11 mouse cellular contexts compared by ENCODE assay signal in the genomic region with DNA sequence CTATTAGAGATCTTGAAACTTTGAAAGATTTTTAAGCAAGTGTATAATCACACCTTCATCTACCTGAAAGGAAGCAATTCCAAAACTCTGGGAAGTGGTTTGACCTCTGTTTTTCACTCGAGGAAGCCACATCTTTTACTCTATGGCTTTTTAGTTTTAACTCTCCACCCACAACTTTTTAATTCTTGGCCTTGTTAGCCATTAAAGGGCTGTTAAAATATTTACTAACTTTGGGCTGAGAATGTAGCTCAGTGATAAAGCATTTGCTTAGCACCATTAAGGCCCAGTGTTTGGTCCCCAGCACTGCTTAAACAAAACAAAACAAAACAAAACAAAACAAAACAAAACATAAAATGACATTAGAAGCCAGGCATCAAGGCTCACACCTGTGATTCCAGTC. TPM values are rescaled to one million over a fixed set of nuclear protein-coding genes. Genes with fewer than 3 reads are reported as not detected.
DNase-seq lines count a peak whose midpoint lies in the region; ATAC-seq lines count a peak whose summit lies in the region.
"Had no signal": no experiment of that assay in that cellular context is flagged by ENCODE, and none has a peak within 500 bp of the region (broad histone marks: within the 10 kb centered on the region; RNA-seq: fewer than 3 reads in every experiment).

No protein-coding gene starts in this region.

- H3K4me3 ChIP-seq in forebrain, embryonic 12.5 days (replicated peaks), result peak overlapping the region; percentile 86
- no peak overlapping the region for H3K4me3 ChIP-seq in forebrain, embryonic 15.5 days
- H3K4me3 ChIP-seq in lung, embryonic 15.5 days, result peak overlapping the region; percentile 75
- no peak overlapping the region for H3K4me3 ChIP-seq in liver, embryonic 11.5 days (ENCODE audit: low read depth, low read length)
- peak overlapping the region; percentile 70; the same call in 1 of the 2 replicates for H3K4me3 ChIP-seq in stomach, embryonic 15.5 days (replicated peaks)

- H3K27ac ChIP-seq in forebrain, embryonic 12.5 days, result no peak overlapping the region
- no peak overlapping the region for H3K27ac ChIP-seq in forebrain, embryonic 15.5 days (replicated peaks)
- H3K27ac ChIP-seq in lung, embryonic 15.5 days, result no peak overlapping the region
- H3K27ac ChIP-seq in liver, embryonic 11.5 days (ENCODE audit: low read depth, low read length), result no peak overlapping the region
- no peak overlapping the region for H3K27ac ChIP-seq in stomach, embryonic 15.5 days

- peaks cover 14% of the 10 kb centered on the region for H3K27me3 ChIP-seq in forebrain, embryonic 12.5 days
- H3K27me3 ChIP-seq in forebrain, embryonic 15.5 days, result peaks cover 15% of the 10 kb centered on the region; the same call in 1 of the 2 replicates
- no peaks in the 10 kb centered on the region for H3K27me3 ChIP-seq in lung, embryonic 15.5 days
- H3K27me3 ChIP-seq in liver, embryonic 11.5 days (replicated peaks; ENCODE audit: control insufficient read depth, insufficient read depth, low read length), result peaks cover 6% of the 10 kb centered on the region
- H3K27me3 ChIP-seq in stomach, embryonic 15.5 days (replicated peaks), result no peaks in the 10 kb centered on the region

- H3K9ac ChIP-seq in forebrain, embryonic 12.5 days, result no peak overlapping the region
- H3K9ac ChIP-seq in forebrain, embryonic 15.5 days (replicated peaks), result no peak overlapping the region
- no peak overlapping the region for H3K9ac ChIP-seq in lung, embryonic 15.5 days
- no peak overlapping the region for H3K9ac ChIP-seq in liver, embryonic 11.5 days (ENCODE audit: low read depth, low read length)
- H3K9ac ChIP-seq in stomach, embryonic 15.5 days, result no peak overlapping the region

- 35% methylated on average over 1 of the region's 1 CpGs for WGBS in forebrain, embryonic 12.5 days
- 48% methylated on average over 1 of the region's 1 CpGs for WGBS in forebrain, embryonic 15.5 days
- 23% methylated on average over 1 of the region's 1 CpGs for WGBS in lung, embryonic 15.5 days
- 35% methylated on average over 1 of the region's 1 CpGs for WGBS in liver, embryonic 11.5 days
- 35% methylated on average over 1 of the region's 1 CpGs for WGBS in stomach, embryonic 15.5 days

- peaks cover 28% of the 10 kb centered on the region for H3K4me1 ChIP-seq in forebrain, embryonic 12.5 days
- peaks cover 24% of the 10 kb centered on the region for H3K4me1 ChIP-seq in forebrain, embryonic 15.5 days
- peaks cover 16% of the 10 kb centered on the region for H3K4me1 ChIP-seq in lung, embryonic 15.5 days
- H3K4me1 ChIP-seq in liver, embryonic 11.5 days (replicated peaks; ENCODE audit: control insufficient read depth, insufficient read depth, low read length), result no peaks in the 10 kb centered on the region; the same call in 1 of the 2 replicates
- 0 out of 2 replicates have a peak, but pooled peaks cover 7% of the 10 kb centered on the region for H3K4me1 ChIP-seq in stomach, embryonic 15.5 days

- no peak for ATAC-seq in forebrain, embryonic 12.5 days (ENCODE audit: low FRiP score)
- ATAC-seq in forebrain, embryonic 15.5 days (replicated peaks), result no peak
- no peak for ATAC-seq in lung, embryonic 15.5 days (ENCODE audit: borderline replicate concordance, extremely low read depth, low FRiP score, low TSS enrichment)
- no peak for ATAC-seq in liver, embryonic 11.5 days (replicated peaks; ENCODE audit: low FRiP score)
- ATAC-seq in stomach, embryonic 15.5 days (ENCODE audit: insufficient read depth, low FRiP score, low read depth), result no peak
- ATAC-seq in activated CD4-positive, CD25-positive, alpha-beta regulatory T cell, adult 4 months, result no peak

- no peak for DNase-seq in lung, postnatal 10 days
- no peak for DNase-seq in liver, embryonic 11.5 days (ENCODE audit: low spot score)
- DNase-seq in adrenal gland, postnatal 14 days, result no peak
- DNase-seq: cerebellum, adult 2 months; layer of hippocampus, postnatal 36 days had no signal

- H3K9me3 ChIP-seq in forebrain, embryonic 12.5 days, result no peaks in the 10 kb centered on the region
- no peaks in the 10 kb centered on the region for H3K9me3 ChIP-seq in forebrain, embryonic 15.5 days
- no peaks in the 10 kb centered on the region for H3K9me3 ChIP-seq in lung, embryonic 15.5 days
- no peaks in the 10 kb centered on the region for H3K9me3 ChIP-seq in liver, embryonic 11.5 days (ENCODE audit: control insufficient read depth, low read length)
- H3K9me3 ChIP-seq in stomach, embryonic 15.5 days, result no peaks in the 10 kb centered on the region
- H3K9me3 ChIP-seq: megakaryocyte, embryonic 14.5 days had no signal

- peak overlapping the region; percentile 93 for H3K4me2 ChIP-seq in forebrain, embryonic 12.5 days
- H3K4me2 ChIP-seq in forebrain, embryonic 15.5 days (replicated peaks), result no peak overlapping the region
- H3K4me2 ChIP-seq in lung, embryonic 15.5 days, result peak overlapping the region; percentile 78
- H3K4me2 ChIP-seq in liver, embryonic 11.5 days, result peak overlapping the region; percentile 93
- peak overlapping the region; percentile 83; the same call in 1 of the 2 replicates for H3K4me2 ChIP-seq in stomach, embryonic 15.5 days

- no peaks in the 10 kb centered on the region for H3K36me3 ChIP-seq in forebrain, embryonic 12.5 days (replicated peaks)
- H3K36me3 ChIP-seq in forebrain, embryonic 15.5 days, result no peaks in the 10 kb centered on the region
- no peaks in the 10 kb centered on the region for H3K36me3 ChIP-seq in lung, embryonic 15.5 days
- H3K36me3 ChIP-seq in liver, embryonic 11.5 days (ENCODE audit: control insufficient read depth, insufficient read depth, low read length), result 0 out of 2 replicates have a peak, but pooled peaks cover 2% of the 10 kb centered on the region
- H3K36me3 ChIP-seq in stomach, embryonic 15.5 days, result no peaks in the 10 kb centered on the region

RNA-seq across cellular contexts. Expression of a gene that starts 2.2 kb away (rescaled TPM):
- polyA plus RNA-seq in forebrain, embryonic 12.5 days (2016; fragmentation: Nextera tagmentation; extraction: Ambion mirVana), result 13.3 and 13.4 TPM in 2 replicates
- 2.8 and 2.9 TPM in 2 replicates for polyA plus RNA-seq in forebrain, embryonic 15.5 days (2015; fragmentation: Nextera tagmentation; extraction: Ambion mirVana)
- polyA plus RNA-seq in lung, embryonic 15.5 days (2015; fragmentation: Nextera tagmentation; extraction: Ambion mirVana), result 20.8 and 21.0 TPM in 2 replicates
- polyA plus RNA-seq in liver, embryonic 11.5 days (2014; fragmentation: Nextera tagmentation; extraction: Ambion mirVana), result 12.8 and 13.7 TPM in 2 replicates
- 15.0 and 15.2 TPM in 2 replicates for polyA plus RNA-seq in stomach, embryonic 15.5 days (2015; fragmentation: Nextera tagmentation; extraction: Ambion mirVana)
- polyA plus RNA-seq in activated CD4-positive, CD25-positive, alpha-beta regulatory T cell, adult 4 months (2017; shearing (Covaris generic)), result not detected
- 10.1 and 10.9 TPM in 2 replicates for total RNA-seq in adrenal gland, postnatal 14 days (2021)

Comparison
In these comparisons a context has a peak if more than half of its experiments do, and no peak if none do; other contexts are left out.
1. H3K4me3 ChIP-seq: peak in forebrain, embryonic 12.5 days (single experiment), lung, embryonic 15.5 days (single experiment) and stomach, embryonic 15.5 days (single experiment); none in forebrain, embryonic 15.5 days (single experiment) and liver, embryonic 11.5 days (single experiment).